Mouse (Mus musculus): ENCODE measurements at regions not wholly inside any gene's neighbourhood (a gene's known extent, or its start where the extent isn't known, plus 50 kb on each side); places are given as distances from the start of the nearest gene placed in this dataset.
A peak's percentile ranks its signal among the peaks of the same experiment; 100 is the strongest.

DNA sequence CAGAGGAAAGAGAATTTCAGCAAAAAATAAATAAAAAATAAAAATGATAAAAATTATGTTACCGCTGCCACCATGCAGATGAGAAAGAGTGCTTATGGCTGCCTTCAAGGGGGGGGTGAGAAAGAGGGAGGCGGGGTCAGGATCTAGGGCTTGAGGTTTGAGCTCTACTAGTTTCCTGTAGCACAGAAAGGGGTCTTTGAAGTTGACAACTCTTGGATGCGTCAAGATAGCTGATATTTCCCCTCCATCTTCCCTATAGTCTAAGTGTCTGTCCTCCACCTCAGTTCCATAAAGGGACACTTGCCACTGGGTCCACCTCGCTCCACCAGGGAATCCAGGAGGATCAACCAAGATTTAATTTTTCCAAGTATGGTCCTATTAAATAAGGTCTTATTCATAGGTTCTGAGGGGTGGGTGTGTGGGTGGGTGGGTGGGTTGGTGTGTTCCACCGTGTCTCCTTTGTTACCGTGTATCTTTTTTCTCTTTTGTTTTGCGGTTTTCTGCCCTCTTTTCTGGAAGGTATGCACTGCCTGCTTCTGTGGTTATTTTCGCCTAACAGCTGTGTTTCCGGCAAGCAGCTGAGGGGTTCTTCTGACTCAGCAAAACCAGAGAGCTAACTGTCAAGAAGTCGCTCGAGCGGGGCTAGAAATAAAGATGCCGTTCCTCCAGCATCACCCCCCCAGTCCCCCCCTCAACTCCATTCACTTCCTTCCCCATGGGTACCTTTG is 114.8 kb downstream of the 2410131K14Rik start:
- TF ChIP-seq CTCF (IDR thresholded peaks at IDR 0.05; ENCODE audit: extremely low read depth, insufficient read depth, insufficient read length, insufficient replicate concordance) (no peak), POLR2A (IDR thresholded peaks at IDR 0.05; ENCODE audit: low read depth, low read length) (no peak)

DNA sequence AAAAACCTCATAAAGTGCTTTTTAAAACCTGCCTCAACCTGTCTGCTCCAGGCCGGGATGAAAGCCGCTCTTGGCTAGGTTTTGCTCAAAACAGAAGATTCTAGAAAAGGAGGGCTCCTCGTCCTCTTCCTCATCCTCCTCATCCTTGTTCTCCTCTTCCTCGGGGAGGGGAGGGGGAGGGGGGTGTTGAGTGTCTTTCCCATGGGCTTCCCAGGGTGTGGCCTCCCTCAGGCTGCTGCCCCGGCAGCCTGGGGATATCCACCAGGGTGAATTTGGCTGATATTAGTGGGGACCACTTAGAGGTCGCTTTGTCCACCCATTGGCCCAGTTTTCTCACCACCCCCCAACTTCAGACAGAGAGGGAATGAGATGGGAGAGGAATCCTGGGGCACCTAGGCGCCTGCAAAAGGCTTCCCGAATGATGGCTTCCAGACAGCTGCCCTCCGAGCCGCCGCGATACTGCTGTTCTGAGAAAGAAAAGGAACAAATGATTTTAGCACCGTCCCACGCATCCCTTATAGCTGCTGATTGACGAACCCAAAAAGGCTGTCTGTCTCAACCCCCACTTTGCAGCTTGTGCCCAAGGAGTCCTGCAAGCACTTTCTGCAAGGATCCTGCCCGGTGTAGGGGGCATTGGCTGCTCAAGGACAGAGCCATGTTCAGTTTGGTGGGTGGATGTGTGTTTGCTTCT is 115.5 kb downstream of the 2410131K14Rik start:
- WGBS, result 20% methylated on average over 16 of the region's 16 CpGs
- TF ChIP-seq POLR2A (IDR thresholded peaks at IDR 0.05; ENCODE audit: low read depth, low read length) (no peak), CTCF (IDR thresholded peaks at IDR 0.05; ENCODE audit: extremely low read depth, insufficient read depth, insufficient read length, insufficient replicate concordance) (no peak)
- no peak for DNase-seq (ENCODE audit: low read depth in 1 of 2, low spot score in 2 of 2)
- Histone ChIP-seq H3K4me1 (ENCODE audit: control insufficient read depth, insufficient read depth, insufficient read length) (peaks cover 28% of the 10 kb centered on the region), H3K4me3 (ENCODE audit: extremely low read depth, insufficient read depth, insufficient read length) (no peak overlapping the region), H3K36me3 (ENCODE audit: control insufficient read depth, insufficient read depth, low read length) (no peaks in the 10 kb centered on the region), H3K27me3 (ENCODE audit: control insufficient read depth, insufficient read depth, low read length) (no peaks in the 10 kb centered on the region), H3K27ac (ENCODE audit: insufficient read depth, low read length) (no peak overlapping the region)

More for the DNA sequence above, 114.8 kb downstream of the 2410131K14Rik start:
- Histone ChIP-seq H3K36me3 (ENCODE audit: control insufficient read depth, insufficient read depth, low read length) (no peaks in the 10 kb centered on the region), H3K27ac (ENCODE audit: insufficient read depth, low read length) (no peak overlapping the region), H3K4me3 (ENCODE audit: extremely low read depth, insufficient read depth, insufficient read length) (no peak overlapping the region), H3K4me1 (ENCODE audit: control insufficient read depth, insufficient read depth, insufficient read length) (peaks cover 28% of the 10 kb centered on the region), H3K27me3 (ENCODE audit: control insufficient read depth, insufficient read depth, low read length) (no peaks in the 10 kb centered on the region)
- peak; percentile 55 to 56 for DNase-seq (ENCODE audit: low read depth in 1 of 2, low spot score in 2 of 2)
- WGBS, result 3% methylated on average over 13 of the region's 13 CpGs

DNA sequence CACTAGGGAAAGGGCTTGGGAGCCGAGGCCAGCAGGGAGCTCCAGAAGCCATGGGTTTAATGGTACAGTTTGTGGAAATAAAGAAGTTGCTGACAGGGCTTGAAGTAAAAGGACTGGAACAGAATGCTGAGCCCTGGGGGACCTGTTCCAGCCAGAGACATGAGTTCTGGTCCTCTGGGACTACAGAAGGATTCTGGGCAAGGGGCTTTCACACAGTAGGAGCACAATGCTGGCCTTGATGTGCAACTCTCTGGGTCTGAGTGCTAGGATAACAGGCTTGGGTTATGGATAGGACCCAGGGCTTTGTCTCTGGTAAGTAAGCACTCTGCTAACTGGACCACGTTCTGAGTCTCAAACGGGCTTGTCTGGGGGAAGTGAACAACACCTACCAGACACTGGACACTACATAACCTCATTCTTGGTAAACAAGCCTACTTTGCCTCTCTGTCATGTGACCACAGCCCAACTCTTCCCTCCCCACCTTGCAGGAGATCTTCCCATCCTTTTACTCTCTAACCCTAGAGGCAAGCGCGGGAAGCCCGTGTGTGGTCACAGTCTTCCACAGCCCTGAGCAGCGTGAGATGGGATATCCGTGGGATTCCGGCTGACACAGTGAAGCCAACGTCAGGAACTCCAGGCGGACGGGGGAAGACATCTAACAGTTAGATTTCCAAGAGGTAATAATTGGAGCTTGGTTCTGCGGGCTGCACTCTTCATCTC is 116.3 kb downstream of the 2410131K14Rik start:
- H3K4me1 ChIP-seq (ENCODE audit: control insufficient read depth, insufficient read depth, insufficient read length), result peaks cover 28% of the 10 kb centered on the region

DNA sequence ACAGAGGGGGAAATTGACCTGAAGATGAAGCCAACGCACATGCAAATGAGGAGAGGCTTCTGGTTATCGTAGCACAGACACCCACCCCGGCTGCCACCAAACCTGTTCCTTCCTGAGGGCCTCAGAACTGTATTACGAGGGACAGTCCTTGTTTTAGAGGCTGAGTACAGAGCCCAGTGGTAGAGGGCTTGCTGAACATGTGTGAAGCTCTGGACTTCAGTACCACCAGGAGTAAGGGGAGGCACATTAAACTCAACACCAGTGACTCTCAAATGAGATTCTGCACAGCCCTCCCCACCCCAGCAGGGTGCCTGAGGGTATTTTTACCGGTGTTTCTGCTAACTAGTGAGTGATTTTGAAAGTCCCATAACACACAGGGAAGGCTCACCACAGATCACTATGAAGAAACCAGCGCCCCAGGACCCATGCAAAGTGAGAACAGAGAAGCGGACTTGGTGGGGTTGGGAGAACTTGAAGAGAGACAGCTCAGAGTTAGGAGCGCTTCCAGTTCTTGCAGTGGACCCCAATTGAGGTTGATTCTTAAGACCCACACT is 116.9 kb downstream of the 2410131K14Rik start:
- Histone ChIP-seq H3K27me3 (ENCODE audit: control insufficient read depth, insufficient read depth, low read length) (no peaks in the 10 kb centered on the region), H3K27ac (ENCODE audit: insufficient read depth, low read length) (no peak overlapping the region)
- 24% methylated on average over 8 of the region's 8 CpGs for WGBS

More for the DNA sequence above, 116.3 kb downstream of the 2410131K14Rik start:
- TF ChIP-seq CTCF (IDR thresholded peaks at IDR 0.05; ENCODE audit: extremely low read depth, insufficient read depth, insufficient read length, insufficient replicate concordance) (no peak), POLR2A (IDR thresholded peaks at IDR 0.05; ENCODE audit: low read depth, low read length) (no peak)
- 49% methylated on average over 13 of the region's 13 CpGs for WGBS
- H3K27ac ChIP-seq (ENCODE audit: insufficient read depth, low read length), result no peak overlapping the region
- H3K4me3 ChIP-seq (ENCODE audit: extremely low read depth, insufficient read depth, insufficient read length), result no peak overlapping the region
- H3K36me3 ChIP-seq (ENCODE audit: control insufficient read depth, insufficient read depth, low read length), result no peaks in the 10 kb centered on the region
- no peak for DNase-seq (ENCODE audit: low read depth in 1 of 2, low spot score in 2 of 2)
- H3K27me3 ChIP-seq (ENCODE audit: control insufficient read depth, insufficient read depth, low read length), result no peaks in the 10 kb centered on the region

DNA sequence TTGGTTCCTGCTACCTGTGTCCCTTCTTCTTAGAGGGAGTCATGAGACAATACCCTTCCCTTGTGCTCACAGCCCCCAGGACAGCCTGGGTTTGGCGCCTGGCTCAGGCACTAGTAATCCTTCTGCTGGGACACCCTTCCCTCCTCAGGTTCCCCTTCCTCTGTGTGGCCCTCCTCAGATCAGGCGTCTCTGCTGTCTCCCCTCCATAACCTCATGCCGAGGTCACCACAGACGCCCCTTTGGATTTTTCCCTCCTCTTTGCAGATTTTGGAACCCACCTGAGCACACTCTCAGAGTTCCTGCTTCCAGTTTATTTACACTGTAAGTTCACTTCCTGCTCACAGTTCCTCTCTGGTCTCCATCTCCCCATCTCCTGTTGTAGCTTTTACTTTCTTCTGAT is 117.7 kb downstream of the 2410131K14Rik start:
- TF ChIP-seq POLR2A (IDR thresholded peaks at IDR 0.05; ENCODE audit: low read depth, low read length) (no peak), CTCF (IDR thresholded peaks at IDR 0.05; ENCODE audit: extremely low read depth, insufficient read depth, insufficient read length, insufficient replicate concordance) (no peak)
- no peaks in the 10 kb centered on the region for H3K27me3 ChIP-seq (ENCODE audit: control insufficient read depth, insufficient read depth, low read length)
- DNase-seq (ENCODE audit: low read depth in 1 of 2, low spot score in 2 of 2), result no peak
- no peaks in the 10 kb centered on the region for H3K36me3 ChIP-seq (ENCODE audit: control insufficient read depth, insufficient read depth, low read length)
- H3K27ac ChIP-seq (ENCODE audit: insufficient read depth, low read length), result no peak overlapping the region
- WGBS, result 39% methylated on average over 4 of the region's 4 CpGs
- H3K4me3 ChIP-seq (ENCODE audit: extremely low read depth, insufficient read depth, insufficient read length), result no peak overlapping the region
- H3K4me1 ChIP-seq (ENCODE audit: control insufficient read depth, insufficient read depth, insufficient read length), result peaks cover 28% of the 10 kb centered on the region

More for the DNA sequence above, 116.9 kb downstream of the 2410131K14Rik start:
- Histone ChIP-seq H3K36me3 (ENCODE audit: control insufficient read depth, insufficient read depth, low read length) (no peaks in the 10 kb centered on the region), H3K4me1 (ENCODE audit: control insufficient read depth, insufficient read depth, insufficient read length) (peaks cover 28% of the 10 kb centered on the region), H3K4me3 (ENCODE audit: extremely low read depth, insufficient read depth, insufficient read length) (no peak overlapping the region)
- DNase-seq (ENCODE audit: low read depth in 1 of 2, low spot score in 2 of 2), result peak in 1 of 2 experiments; percentile 25
- TF ChIP-seq CTCF (IDR thresholded peaks at IDR 0.05; ENCODE audit: extremely low read depth, insufficient read depth, insufficient read length, insufficient replicate concordance) (no peak), POLR2A (IDR thresholded peaks at IDR 0.05; ENCODE audit: low read depth, low read length) (no peak)

DNA sequence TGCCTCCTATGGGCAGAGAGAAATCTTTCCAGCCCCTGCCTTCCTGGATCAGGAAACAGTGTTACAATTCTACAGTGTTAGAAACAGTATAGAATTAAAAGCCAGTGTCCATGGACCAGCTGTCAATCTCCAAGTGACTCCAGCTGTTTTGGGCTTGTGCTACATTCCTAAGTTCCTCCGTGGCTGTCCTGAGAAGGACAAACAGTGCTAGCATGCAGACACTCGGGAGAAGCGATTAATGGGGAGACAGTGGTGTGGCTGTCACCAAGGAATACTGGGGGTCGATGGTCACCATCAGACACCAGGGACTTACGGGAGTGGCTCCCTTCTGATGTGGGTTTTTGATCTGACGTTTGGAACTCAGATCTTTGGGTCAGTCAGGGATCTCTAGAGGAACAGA is 118.1 kb downstream of the 2410131K14Rik start:
- Histone ChIP-seq H3K27ac (ENCODE audit: insufficient read depth, low read length) (no peak overlapping the region), H3K4me1 (ENCODE audit: control insufficient read depth, insufficient read depth, insufficient read length) (peaks cover 28% of the 10 kb centered on the region), H3K4me3 (ENCODE audit: extremely low read depth, insufficient read depth, insufficient read length) (no peak overlapping the region), H3K27me3 (ENCODE audit: control insufficient read depth, insufficient read depth, low read length) (no peaks in the 10 kb centered on the region), H3K36me3 (ENCODE audit: control insufficient read depth, insufficient read depth, low read length) (no peaks in the 10 kb centered on the region)
- no peak for DNase-seq (ENCODE audit: low read depth in 1 of 2, low spot score in 2 of 2)
- WGBS, result 78% methylated on average over 6 of the region's 6 CpGs
- no peak for TF ChIP-seq POLR2A (IDR thresholded peaks at IDR 0.05; ENCODE audit: low read depth, low read length)
- TF ChIP-seq CTCF (IDR thresholded peaks at IDR 0.05; ENCODE audit: extremely low read depth, insufficient read depth, insufficient read length, insufficient replicate concordance), result no peak
